Mouse (Mus musculus): ENCODE data around the gene Rangrf. TPM values are rescaled to one million over a fixed set of nuclear protein-coding genes. Genes with fewer than 3 reads are reported as not detected.
"Not testable (repeated sequence)": the region's sequence is repeated elsewhere in the genome, so short reads cannot be mapped to it uniquely, and the experiment has no call there.

Rangrf gene
- total RNA-seq, 2 experiments from 2014 or later = 23.5 to 25.1 TPM

- no peak for DNase-seq (ENCODE audit: low spot score in 2 of 2)
Measured at GRCm38 (mm10) chr11:68946806-68947440, 28.1 kb downstream of the Rangrf start.

GRCm38 (mm10) chr11:68946001-68946400, 29.0 kb downstream of the Rangrf start:
- no peak for DNase-seq (ENCODE audit: low spot score in 2 of 2)

- DNase-seq (ENCODE audit: low spot score in 2 of 2) = no peak
Measured at GRCm38 (mm10) chr11:68945245-68945644, 29.7 kb downstream of the Rangrf start.

GRCm38 (mm10) chr11:68942731-68943130, 32.3 kb downstream of the Rangrf start:
- no peak for DNase-seq (ENCODE audit: low spot score in 2 of 2)

GRCm38 (mm10) chr11:68940516-68940915, 34.5 kb downstream of the Rangrf start:
- no peak for DNase-seq (ENCODE audit: low spot score in 2 of 2)

DNA sequence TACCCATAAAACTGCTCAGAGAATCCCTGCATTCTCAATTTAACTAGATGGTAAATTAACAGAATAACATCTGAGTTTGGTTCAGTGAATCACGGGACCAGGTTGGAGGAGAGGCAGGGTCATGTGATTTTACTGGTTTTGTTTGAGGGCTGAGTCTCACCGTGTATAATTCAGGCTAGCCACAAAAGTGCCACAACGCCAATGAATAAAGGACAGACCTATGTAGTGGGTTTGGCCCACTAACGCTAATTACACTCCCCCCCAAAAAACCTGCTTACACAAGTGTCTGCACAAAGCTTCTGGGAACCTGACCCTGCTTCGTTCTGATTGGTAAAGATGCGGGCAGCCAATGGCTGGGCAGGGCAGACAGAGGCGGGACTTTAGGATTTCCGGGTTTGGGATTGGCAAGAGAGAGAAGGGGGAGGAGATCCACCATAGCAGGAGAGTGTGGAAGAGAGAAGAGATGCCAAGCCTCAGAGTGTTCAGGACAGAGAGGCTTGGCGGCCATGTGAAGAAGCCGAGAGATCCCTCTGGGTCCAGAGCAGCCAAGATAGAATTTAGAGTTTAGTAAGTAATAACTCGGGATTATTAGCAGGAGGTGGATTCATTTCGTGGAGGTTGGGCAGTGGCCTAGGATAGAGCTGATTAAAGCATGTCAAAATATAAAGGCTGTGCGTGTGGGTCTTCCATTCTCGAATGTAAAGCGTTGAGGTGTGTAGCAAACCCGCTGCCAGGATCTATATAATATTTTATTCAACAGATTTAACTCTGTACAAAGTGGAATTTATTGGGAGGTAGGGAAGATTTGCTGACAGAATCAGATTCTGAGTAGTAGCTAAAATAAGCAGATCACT, 35.3 kb downstream of the Rangrf start:
- peak; percentile 64 to 78 for DNase-seq (ENCODE audit: low spot score in 2 of 2)

- DNase-seq (ENCODE audit: low spot score in 2 of 2) = not testable (repeated sequence)
Measured at GRCm38 (mm10) chr11:68936951-68937350, 38.0 kb downstream of the Rangrf start.

GRCm38 (mm10) chr11:68933885-68934507, 41.0 kb downstream of the Rangrf start:
- no peak for DNase-seq (ENCODE audit: low spot score in 2 of 2)

- no peak for DNase-seq (ENCODE audit: low spot score in 2 of 2)
Measured at GRCm38 (mm10) chr11:68929947-68930346, 45.0 kb downstream of the Rangrf start.

GRCm38 (mm10) chr11:68926981-68927380, 48.0 kb downstream of the Rangrf start, which contains the start of gene Odf4:
Gene Odf4 (minus strand): TSS chr11:68927081.
- DNase-seq (ENCODE audit: low spot score in 2 of 2) = no peak

DNA sequence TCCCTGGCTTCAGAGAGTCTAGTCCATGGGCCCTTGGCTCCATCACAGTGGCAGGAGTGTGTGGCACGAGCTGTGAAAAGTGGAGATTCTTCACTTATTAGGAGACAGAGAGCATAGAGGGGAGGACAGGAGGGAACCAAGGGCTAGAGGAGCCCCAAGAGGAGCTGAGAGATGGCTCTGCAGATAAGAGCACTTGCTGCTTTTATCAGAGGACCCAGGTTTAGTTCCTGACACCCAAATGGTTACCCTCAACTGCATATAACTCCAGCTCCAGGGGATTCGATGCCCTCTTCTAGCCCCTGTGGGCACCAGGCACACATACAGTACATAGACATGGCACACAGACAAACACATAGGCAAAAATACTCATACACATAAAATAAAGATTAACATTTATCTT, 50.2 kb downstream of the Rangrf start:
- DNase-seq (ENCODE audit: low spot score in 2 of 2) = no peak

- no peak for DNase-seq (ENCODE audit: low spot score in 2 of 2)
Measured at GRCm38 (mm10) chr11:68923191-68923590, 51.8 kb downstream of the Rangrf start.

Small RNA genes lying within 50 kb of the gene (microRNA-seq; reads per million reads assigned to microRNA genes)
- gene Mir3062 = not detected

Other genes with a start within 250 kb of the Rangrf start
- 10 to 100 TPM; 76.4 to 86.4 TPM for gene Ndel1, start 103.3 kb downstream of the Rangrf start, total RNA-seq (2021)
- under 1 TPM in 1 of 2 experiments, not detected in 1; 0.07 TPM for gene Rnf222, start 86.6 kb downstream of the Rangrf start, total RNA-seq (2021)
- gene Rpl26, start 73.6 kb downstream of the Rangrf start, total RNA-seq (2021) = 1,000 to 10,000 TPM; 1,219 to 1,338 TPM
- not detected for gene Odf4, start 48.1 kb downstream of the Rangrf start, total RNA-seq (2021)
- gene Arhgef15, start 17.7 kb downstream of the Rangrf start, total RNA-seq (2021) = 10 to 100 TPM; 16.9 to 19.0 TPM
- 1 to 10 TPM; 1.1 to 2.7 TPM for gene Slc25a35, start 7.1 kb downstream of the Rangrf start, total RNA-seq (2021)
- gene Pfas, start 33.3 kb upstream of the Rangrf start, total RNA-seq (2021) = 10 to 100 TPM; 14.9 to 16.8 TPM
- gene Ctc1, start 40.7 kb upstream of the Rangrf start, total RNA-seq (2021) = 10 to 100 TPM; 21.9 to 23.1 TPM
- 10 to 100 TPM; 25.6 TPM for gene Aurkb, start 70.5 kb upstream of the Rangrf start, total RNA-seq (2021)
- 10 to 100 TPM; 14.6 to 14.9 TPM for gene Borcs6, start 84.5 kb upstream of the Rangrf start, total RNA-seq (2021)
- gene Tmem107, start 95.6 kb upstream of the Rangrf start, total RNA-seq (2021) = 10 to 100 TPM; 11.7 to 14.3 TPM
- gene Vamp2, start 113.3 kb upstream of the Rangrf start, total RNA-seq (2021) = 10 to 100 TPM; 61.1 to 70.4 TPM
- gene Per1, start 120.0 kb upstream of the Rangrf start, total RNA-seq (2021) = 10 to 100 TPM; 32.1 to 49.3 TPM
- gene Hes7, start 145.2 kb upstream of the Rangrf start, total RNA-seq (2021) = under 1 TPM; 0.34 to 0.54 TPM
- under 1 TPM; 0.29 to 0.56 TPM for gene 9130213A22Rik, start 147.4 kb upstream of the Rangrf start, total RNA-seq (2021)
- gene Aloxe3, start 150.7 kb upstream of the Rangrf start, total RNA-seq (2021) = under 1 TPM in 1 of 2 experiments, not detected in 1; 0.23 TPM
- gene Alox12b, start 181.8 kb upstream of the Rangrf start, total RNA-seq (2021) = not detected
- gene Alox8, start 222.7 kb upstream of the Rangrf start, total RNA-seq (2021) = not detected

Measured in gastrocnemius, postnatal 4 days (tissue).